Mouse (Mus musculus): ENCODE results near the gene Chrm2. TPM values are rescaled to one million over a fixed set of nuclear protein-coding genes. Genes with fewer than 3 reads are reported as not detected.

Gene Chrm2
- 1 to 10 TPM; 4.0 to 4.3 TPM for total RNA-seq (2021)
- long read RNA-seq, experiment 1, full-length matches to known transcripts, result 1 of 2 reads
- long read RNA-seq, experiment 1, partial matches to known transcripts, result 0 of 2 reads
- long read RNA-seq, experiment 1, other reads (novel, unspliced or antisense), result 1 of 2 reads
- long read RNA-seq, experiment 2, full-length matches to known transcripts, result 3 of 5 reads
- long read RNA-seq, experiment 2, partial matches to known transcripts, result 0 of 5 reads
- long read RNA-seq, experiment 2, other reads (novel, unspliced or antisense), result 2 of 5 reads

DNA sequence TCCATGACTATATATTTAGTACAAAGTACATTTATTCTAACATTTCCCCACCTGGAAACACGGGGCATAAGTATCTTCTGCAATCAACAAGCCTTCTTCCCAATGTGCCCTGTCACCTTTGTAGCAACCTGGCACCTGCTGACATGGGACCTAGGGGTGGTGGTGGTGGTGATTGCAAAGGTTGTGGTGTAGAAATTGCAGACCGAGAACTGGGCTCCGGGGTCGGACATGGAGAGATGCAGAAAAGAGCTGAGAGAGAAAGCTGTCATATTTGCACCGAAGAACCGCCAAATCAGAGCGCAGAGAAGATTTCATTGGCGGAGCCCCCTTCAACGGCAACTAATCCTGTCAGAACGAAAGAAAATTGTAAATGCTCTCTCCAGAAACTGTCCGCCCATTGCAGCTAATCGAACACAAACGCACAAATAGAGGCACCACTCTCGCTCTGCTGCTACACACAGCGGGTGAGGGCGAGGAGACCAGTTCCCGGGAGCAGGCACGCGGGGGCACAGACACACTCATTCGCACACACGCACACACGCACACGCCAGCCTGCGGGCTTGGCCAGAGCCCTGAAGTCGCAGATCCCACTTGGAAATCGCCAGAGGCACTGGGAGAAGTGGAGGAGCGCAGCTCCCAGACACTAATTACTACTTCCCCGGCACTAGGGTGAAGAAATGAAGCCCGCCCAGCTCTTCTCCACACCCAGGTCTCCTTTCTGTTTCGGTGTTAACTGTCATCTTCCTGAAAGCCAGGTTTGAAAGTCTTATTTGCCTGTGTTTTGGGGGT lies at the start of gene Chrm2:
Gene Chrm2, plus strand, starts transcription at position 473 of the 789 bp plus-strand sequence.
- H3K4me3 ChIP-seq, result peak within 1 kb of the TSS; percentile 62
- DNase-seq (ENCODE audit: low spot score in 2 of 2), result peak; percentile 8 to 15
- no peak within 1 kb of the TSS for H3K27ac ChIP-seq
- TF ChIP-seq CTCF (conservative IDR thresholded peaks at IDR 0.05), result no peak

DNA sequence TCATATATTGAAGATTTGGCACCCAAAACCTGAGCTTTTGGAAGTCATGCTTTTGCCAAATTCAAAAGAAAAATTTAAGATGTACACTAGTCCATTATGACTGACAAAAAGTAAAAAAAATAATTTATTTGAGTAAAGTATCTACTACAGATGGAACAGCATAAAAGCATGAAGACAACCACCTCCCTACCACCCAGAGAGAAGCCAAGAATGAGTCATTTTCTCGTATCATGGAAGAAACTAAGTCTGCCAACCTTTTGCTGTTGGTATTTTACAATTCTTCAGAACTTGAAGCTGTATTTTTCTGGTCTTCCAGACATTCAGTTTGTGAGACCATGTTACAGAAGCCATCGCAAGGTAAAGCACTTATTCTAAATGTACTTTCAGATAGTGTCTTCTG lies 13.9 kb upstream of the Chrm2 start:
- no peak for DNase-seq (ENCODE audit: low spot score in 2 of 2)
- Histone ChIP-seq H3K27ac (no peak overlapping the region), H3K4me3 (no peak overlapping the region)
- TF ChIP-seq CTCF (conservative IDR thresholded peaks at IDR 0.05), result no peak

DNA sequence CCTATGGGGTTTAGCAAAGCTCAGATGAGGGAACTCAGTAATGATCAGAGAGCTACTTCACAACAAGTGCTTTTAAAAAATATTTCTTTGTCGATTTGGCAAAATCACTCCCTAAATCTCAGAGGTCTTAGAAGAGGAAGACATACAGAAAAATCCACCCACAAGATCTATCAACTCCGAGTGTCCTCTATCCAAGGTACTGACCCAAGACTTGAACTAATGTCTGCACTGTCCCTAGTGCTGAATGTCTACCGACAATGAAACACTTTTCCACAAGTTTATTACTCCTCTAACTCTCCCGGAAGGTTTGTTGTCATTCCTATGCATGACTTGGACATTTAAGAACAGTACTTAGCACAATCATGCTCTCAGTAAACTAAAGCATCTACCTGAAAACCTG lies 9.9 kb upstream of the Chrm2 start:
- no peak for TF ChIP-seq CTCF (conservative IDR thresholded peaks at IDR 0.05)
- Histone ChIP-seq H3K27ac (no peak overlapping the region), H3K4me3 (no peak overlapping the region)
- no peak for DNase-seq (ENCODE audit: low spot score in 2 of 2)

DNA sequence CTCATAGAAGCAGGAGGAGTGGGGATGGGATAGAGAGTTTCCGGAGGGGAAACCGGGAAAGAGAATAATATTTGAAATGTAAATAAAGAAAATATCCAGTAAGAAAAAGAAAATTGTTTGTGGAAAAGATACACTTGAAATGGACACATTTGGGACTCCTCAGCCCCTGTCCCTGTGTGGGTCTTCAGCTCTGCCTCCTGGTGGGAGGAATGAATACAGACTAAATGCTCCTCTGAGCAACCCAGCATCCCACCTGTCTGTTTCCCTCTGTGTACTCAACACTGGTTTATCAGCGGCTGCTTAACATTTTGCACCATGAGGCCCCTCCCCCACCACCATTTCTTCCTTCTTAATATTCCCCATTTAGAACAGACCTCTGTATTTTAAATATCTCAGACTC lies 3.8 kb upstream of the Chrm2 start:
- no peak for DNase-seq (ENCODE audit: low spot score in 2 of 2)
- Histone ChIP-seq H3K4me3 (no peak overlapping the region), H3K27ac (no peak overlapping the region)
- peak; percentile 29; the same call in 1 of the 2 replicates for TF ChIP-seq CTCF (conservative IDR thresholded peaks at IDR 0.05)

DNA sequence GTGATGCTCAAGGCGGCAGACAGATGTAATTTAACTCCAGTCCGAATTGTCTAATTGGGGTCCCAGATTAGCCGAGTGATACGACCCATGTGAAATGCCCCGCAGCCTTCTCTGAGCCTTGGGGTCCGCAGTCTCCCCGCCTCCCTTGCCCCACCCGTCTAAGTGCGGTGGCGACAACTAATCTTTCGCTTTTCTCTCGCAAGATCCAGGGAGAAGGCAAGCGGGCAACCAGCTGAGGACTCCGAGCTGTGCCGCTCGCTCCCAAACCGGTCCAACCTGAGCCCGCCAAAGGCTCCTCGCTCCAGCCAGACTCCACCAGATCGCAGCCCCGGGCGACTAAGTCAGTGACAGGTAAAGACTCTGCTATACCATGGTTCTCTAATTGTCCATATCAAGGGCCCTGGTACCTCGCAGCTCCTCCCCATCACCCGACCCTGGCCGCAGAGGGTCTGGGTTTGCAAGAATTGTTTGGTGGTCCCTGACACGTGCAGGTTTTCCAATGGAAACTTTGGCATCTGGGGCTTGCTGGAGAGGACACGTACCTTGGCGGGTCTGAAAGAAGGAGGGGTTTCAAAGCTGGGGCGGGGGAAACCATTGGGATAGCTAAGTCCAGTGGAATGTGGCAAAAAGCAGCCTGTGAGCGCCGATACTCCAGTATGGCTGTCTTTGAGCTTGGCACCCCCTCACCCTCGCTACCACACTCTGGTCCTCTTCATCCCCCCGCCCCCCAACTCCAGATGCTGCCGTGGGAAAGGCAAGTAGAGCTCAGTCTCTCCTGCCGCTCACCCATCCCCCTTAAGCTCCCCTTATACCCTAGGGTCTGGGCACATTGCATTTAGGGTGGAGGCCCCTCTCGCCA lies 746 bp downstream of the Chrm2 start:
- DNase-seq (ENCODE audit: low spot score in 2 of 2), result peak in 1 of 2 experiments; percentile 9
- H3K4me3 ChIP-seq, result peak overlapping the region; percentile 62
- H3K27ac ChIP-seq, result no peak overlapping the region
- no peak for TF ChIP-seq CTCF (conservative IDR thresholded peaks at IDR 0.05)

DNA sequence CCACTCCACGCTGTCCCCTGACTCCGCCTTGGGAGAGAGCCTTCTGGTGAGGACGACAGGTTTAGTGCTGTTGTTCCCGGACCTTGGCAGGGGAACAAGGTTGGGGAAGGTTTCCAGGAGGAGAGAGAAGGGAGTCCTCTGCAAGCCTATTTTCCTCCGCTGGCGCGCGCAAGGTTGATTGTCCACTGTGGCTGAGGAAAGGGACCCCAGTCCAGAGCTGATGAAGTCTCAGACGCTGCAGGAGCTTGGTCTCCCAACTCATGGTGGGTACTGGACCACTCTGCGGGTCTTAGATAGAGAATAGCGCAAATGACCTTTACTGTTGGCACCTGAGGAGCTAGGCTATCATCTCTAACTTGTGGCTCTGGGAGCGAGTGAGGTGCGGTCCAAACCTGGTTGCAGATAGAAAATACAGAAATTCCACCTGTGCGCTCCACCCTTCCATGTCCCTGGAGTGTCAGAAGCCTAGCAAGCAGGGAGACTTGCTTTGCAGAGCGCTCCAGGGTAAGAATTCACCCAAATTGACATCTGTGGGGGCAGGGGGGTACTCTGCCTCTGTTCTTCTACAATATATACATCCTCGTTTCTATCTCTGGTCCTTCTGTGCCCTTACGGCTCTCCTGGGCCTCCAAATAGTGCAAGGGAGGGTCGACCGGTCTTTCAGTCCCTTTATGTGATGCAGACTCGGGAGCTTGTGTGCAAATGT lies 1.5 kb downstream of the Chrm2 start:
- Histone ChIP-seq H3K4me3 (peak overlapping the region; percentile 62; the same call in 1 of the 2 replicates), H3K27ac (no peak overlapping the region)
- no peak for DNase-seq (ENCODE audit: low spot score in 2 of 2)
- TF ChIP-seq CTCF (conservative IDR thresholded peaks at IDR 0.05), result no peak

DNA sequence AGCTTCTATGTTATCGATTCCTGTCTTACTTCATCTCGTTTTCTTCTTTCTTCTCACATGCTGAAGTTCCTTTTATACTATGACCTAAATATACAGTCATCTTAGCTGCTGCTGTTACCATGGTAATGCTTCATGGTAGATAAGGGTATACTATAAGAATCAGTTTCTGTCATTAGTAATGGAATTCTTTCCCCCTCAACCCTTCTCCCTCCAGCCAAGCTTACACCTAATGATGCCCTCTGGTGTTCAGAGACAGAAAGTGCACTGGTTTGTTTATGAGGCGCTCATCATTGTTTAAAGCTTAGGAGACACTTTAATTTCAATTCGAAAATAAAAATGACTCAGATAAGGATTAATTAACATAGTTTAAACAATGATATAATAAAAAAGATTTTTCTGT lies 5.8 kb downstream of the Chrm2 start:
- TF ChIP-seq CTCF (conservative IDR thresholded peaks at IDR 0.05), result peak; percentile 86
- peak; percentile 5 to 18 for DNase-seq (ENCODE audit: low spot score in 2 of 2)

DNA sequence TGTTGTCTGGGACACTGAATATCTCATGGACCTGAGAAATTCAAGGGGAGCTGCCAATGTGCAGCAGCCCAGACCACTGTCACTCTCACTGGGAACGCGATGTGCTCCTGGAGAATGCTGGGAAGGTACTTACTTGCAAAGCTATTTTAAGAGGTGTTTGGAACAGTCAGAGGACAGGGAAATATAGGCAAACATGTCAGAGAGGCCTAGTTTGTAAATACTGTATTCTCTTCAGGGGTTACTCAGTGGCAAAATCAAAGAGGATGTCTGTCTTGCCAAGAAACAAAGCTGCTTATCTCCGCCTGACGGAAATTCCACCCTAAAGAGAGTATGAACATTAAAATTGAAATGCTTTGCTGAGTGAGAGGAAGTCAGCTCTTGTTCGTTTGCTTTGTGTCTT lies 17.3 kb downstream of the Chrm2 start:
- no peak overlapping the region for H3K4me3 ChIP-seq
- no peak for TF ChIP-seq CTCF (conservative IDR thresholded peaks at IDR 0.05)
- H3K27ac ChIP-seq, result no peak overlapping the region
- DNase-seq (ENCODE audit: low spot score in 2 of 2), result no peak

More for the DNA sequence above, 5.8 kb downstream of the Chrm2 start:
- Histone ChIP-seq H3K4me3 (no peak overlapping the region), H3K27ac (no peak overlapping the region)

DNA sequence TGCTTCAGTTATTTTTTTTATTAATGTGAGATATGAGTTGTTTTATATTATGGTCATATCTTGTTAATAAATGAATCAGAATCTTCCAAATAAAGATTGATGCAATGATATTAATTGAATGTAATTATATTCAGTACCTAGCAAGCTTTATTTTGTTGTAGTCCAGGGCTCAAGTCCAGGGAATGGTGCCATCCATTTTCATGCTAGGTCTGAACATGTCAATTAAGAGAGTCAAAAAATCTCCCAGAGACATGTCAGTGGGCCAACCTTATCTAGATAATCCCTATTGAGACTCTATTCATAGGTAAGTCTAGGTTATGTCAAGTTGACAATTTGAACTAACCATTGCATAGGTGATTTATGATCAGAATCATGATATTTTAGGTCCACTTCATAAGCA lies 21.1 kb downstream of the Chrm2 start:
- TF ChIP-seq CTCF (conservative IDR thresholded peaks at IDR 0.05), result no peak
- no peak overlapping the region for H3K4me3 ChIP-seq
- no peak for DNase-seq (ENCODE audit: low spot score in 2 of 2)
- no peak overlapping the region for H3K27ac ChIP-seq

DNA sequence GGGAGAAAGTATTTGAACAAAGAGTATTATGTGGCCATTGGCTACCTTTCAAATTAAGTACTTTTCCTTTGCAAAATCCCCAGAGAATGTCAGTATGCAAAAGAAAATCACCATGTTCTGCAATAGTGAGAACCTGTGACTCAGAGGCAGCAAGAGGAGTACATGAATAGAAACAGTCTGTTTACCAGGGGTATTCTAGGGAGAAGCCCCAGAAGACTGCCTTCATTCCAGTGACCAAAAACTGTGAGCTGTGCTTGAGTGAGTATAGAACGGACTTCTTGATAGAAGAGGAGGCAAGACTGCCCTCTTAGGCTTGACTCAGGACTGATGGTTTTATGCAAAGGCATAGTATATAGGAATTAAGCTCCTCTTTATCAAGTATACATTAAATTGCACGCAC lies 22.2 kb downstream of the Chrm2 start:
- Histone ChIP-seq H3K4me3 (no peak overlapping the region), H3K27ac (no peak overlapping the region)
- TF ChIP-seq CTCF (conservative IDR thresholded peaks at IDR 0.05), result no peak
- no peak for DNase-seq (ENCODE audit: low spot score in 2 of 2)

DNA sequence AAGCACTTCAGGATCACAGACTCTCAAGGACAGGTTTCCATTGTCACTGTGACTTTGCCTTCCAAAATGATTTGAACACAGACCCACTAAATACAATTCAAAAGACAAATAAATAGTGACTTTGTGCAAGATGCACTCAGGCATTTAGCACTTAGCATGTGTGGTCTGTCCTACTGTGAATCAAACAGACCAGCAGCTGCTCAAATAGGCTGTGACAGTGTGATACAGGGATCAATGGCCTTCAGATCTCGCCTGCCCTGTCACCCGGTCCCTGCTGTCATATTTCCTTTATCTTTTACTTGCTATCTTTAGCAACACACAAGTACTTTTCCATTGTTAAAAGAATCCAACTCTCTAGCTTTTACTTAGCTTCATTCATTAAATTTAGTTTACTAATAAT lies 31.8 kb downstream of the Chrm2 start:
- TF ChIP-seq CTCF (conservative IDR thresholded peaks at IDR 0.05), result no peak
- DNase-seq (ENCODE audit: low spot score in 2 of 2), result no peak
- no peak overlapping the region for H3K4me3 ChIP-seq
- no peak overlapping the region for H3K27ac ChIP-seq

DNA sequence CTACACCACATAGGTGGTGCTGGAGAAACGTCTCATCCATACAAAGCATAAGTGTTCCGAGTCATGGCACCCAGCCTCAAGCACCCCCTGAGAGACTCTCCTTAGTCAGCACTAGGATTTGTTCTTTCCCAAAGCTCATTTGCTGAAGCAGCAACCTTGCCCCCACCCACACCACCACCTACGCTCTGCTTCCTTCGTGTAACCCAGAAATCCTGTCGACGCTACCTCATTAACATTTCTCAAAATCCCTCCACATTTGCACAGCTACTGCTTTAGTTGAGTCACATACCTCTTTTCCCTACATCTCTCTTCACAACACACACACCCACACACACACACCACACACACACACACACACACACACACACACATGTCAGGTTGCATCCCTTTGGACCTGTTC lies 50.1 kb downstream of the Chrm2 start:
- DNase-seq (ENCODE audit: low spot score in 2 of 2), result no peak
- Histone ChIP-seq H3K27ac (no peak overlapping the region), H3K4me3 (no peak overlapping the region)
- no peak for TF ChIP-seq CTCF (conservative IDR thresholded peaks at IDR 0.05)

Measured in layer of hippocampus, adult 2 months (tissue).